Mouse (Mus musculus) intestine, postnatal 0 days (tissue): ENCODE measurements around the gene Srpk2. TPM values are rescaled to one million over a fixed set of nuclear protein-coding genes. Genes with fewer than 3 reads are reported as not detected.
A peak's percentile ranks its signal among the peaks of the same experiment; 100 is the strongest.
"Not testable (repeated sequence)": the region's sequence is repeated elsewhere in the genome, so short reads cannot be mapped to it uniquely, and the experiment has no call there.

Experiments used
- ATAC-seq: fragments of 200-750 bp; cut with Nextera tagmentation; 2 replicates; pipeline ENCODE4 v1.8.0; 2017; ENCODE audit warnings: mild to moderate bottlenecking, moderate TSS enrichment, moderate library complexity
- H3K27ac ChIP-seq: fragments of 300-500 bp; sonication (generic); 2 replicates; pipeline ENCODE4 v1.5.1; 2014; ENCODE audit warnings: mild to moderate bottlenecking, low read depth, low read length, moderate library complexity
- H3K27me3 ChIP-seq: fragments of 300-500 bp; sonication (generic); replicated peaks from 2 replicates; pipeline ENCODE4 v1.6.1; 2014; ENCODE audit warnings: low read length, mixed read lengths; ENCODE audit not compliant: control insufficient read depth, insufficient read depth
- H3K36me3 ChIP-seq: fragments of 300-500 bp; sonication (generic); 2 replicates; pipeline ENCODE4 v1.6.1; 2014; ENCODE audit warnings: mild to moderate bottlenecking, moderate library complexity; ENCODE audit not compliant: control insufficient read depth, insufficient read depth
- H3K4me1 ChIP-seq: fragments of 300-500 bp; sonication (generic); replicated peaks from 2 replicates; pipeline ENCODE4 v1.6.1; 2014; ENCODE audit warnings: antibody characterized with exemption, low read length, mixed read lengths; ENCODE audit not compliant: control insufficient read depth, insufficient read depth
- H3K4me2 ChIP-seq: fragments of 300-500 bp; sonication (generic); replicated peaks from 2 replicates; pipeline ENCODE4 v1.6.1; 2014; ENCODE audit warnings: low read depth, mild to moderate bottlenecking, moderate library complexity
- H3K4me3 ChIP-seq: fragments of 300-500 bp; sonication (generic); 2 replicates; pipeline ENCODE4 v1.5.1; 2014; ENCODE audit warnings: low read depth, low read length
- H3K9ac ChIP-seq: fragments of 300-500 bp; sonication (generic); 2 replicates; pipeline ENCODE4 v1.6.1; 2014; ENCODE audit warnings: mild to moderate bottlenecking, low read depth, low read length
- H3K9me3 ChIP-seq: fragments of 300-500 bp; sonication (generic); 2 replicates; pipeline ENCODE4 v1.6.1; 2016; ENCODE audit warnings: mixed run types; ENCODE audit not compliant: control insufficient read depth
- CTCF ChIP-seq: sonication (generic); IDR thresholded peaks from 2 replicates; pipeline ENCODE4 v1.5.1; 2016; ENCODE audit warnings: low read depth, mild to moderate bottlenecking, control low read depth, antibody characterized with exemption, moderate library complexity
- WGBS: fragments of 180-500 bp; shearing (Covaris S2); extraction: QIAGEN DNeasy Blood & Tissue Kit; methylation state at CpG from one replicate; pipeline ENCODE4 v1.1.7; 2014; 5-methylcytosine and 5-hydroxymethylcytosine counted together
- polyA plus RNA-seq: library from polyadenylated mRNA; unstranded; fragments of >200 nt; fragmentation: Nextera tagmentation; extraction: Ambion mirVana; gene quantifications from 2 replicates; pipeline ENCODE4 v1.2.1, GENCODE M21; 2015

The Srpk2 gene
- polyA plus RNA-seq, 1 experiment from 2014 or later, result 21.3 TPM

DNA sequence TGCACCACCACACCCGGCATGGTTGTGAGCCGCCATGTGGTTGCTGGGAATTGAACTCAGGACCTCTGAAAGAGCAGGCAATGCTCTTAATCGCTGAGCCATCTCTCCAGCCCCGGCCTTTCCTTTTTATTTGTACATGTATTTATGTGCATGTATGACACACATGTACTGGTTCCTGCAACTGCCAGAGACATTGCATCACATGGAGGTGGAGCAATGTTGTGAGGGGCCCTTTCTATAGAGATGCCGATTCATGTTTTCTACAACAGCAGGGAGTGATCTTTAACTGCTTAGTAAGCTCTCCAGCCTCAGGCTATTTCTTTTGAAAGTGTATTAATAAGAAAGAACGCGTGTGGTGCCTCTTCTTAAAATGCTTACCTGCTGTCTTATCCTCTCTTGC lies 200.6 kb downstream of the Srpk2 start:
- Histone ChIP-seq H3K9me3 (no peaks in the 10 kb centered on the region), H3K4me2 (no peak overlapping the region), H3K27me3 (no peaks in the 10 kb centered on the region), H3K4me1 (no peaks in the 10 kb centered on the region), H3K36me3 (peaks cover 72% of the 10 kb centered on the region), H3K4me3 (no peak overlapping the region), H3K9ac (no peak overlapping the region), H3K27ac (no peak overlapping the region)
- 85% methylated on average over 7 of the region's 7 CpGs for WGBS
- ATAC-seq, result no peak
- TF ChIP-seq CTCF, result no peak

DNA sequence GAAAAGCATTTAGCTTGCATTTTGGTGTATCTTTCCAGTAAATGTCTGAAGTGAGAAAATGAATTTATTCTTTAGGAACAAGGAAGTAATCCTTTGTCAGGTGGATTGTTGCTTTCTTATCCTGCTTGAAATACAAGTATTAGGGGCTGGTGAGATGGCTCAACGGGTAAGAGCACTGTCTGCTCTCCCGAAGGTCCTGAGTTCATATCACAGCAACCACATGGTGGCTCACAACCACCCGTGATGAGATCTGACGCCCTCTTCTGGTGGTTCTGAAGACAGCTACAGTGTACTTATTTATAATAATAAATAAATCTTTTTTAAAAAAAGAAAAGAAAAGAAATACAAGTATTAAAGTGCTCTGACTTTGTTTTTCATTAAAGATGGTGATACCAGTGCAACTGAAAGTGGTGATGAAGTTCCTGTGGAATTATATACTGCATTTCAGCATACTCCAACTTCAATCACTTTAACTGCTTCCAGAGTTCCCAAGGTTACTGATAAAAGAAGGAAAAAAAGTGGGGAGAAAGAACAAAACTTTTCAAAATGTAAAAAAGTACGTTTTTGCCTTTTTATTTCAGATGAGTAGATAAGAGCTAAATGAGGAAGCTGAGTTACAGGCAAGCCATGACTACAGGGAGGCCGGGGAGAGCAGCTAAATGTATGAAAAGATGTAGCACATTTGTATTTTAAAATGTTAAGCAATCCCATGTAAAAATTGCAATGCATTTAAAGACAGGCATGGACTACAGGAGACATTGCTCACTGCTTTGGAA lies 211.1 kb downstream of the Srpk2 start:
- 69% methylated on average over 6 of the region's 6 CpGs for WGBS
- Histone ChIP-seq H3K4me2 (no peak overlapping the region), H3K4me3 (no peak overlapping the region), H3K27me3 (no peaks in the 10 kb centered on the region), H3K9ac (no peak overlapping the region), H3K27ac (no peak overlapping the region), H3K9me3 (no peaks in the 10 kb centered on the region), H3K4me1 (no peaks in the 10 kb centered on the region), H3K36me3 (peaks cover 53% of the 10 kb centered on the region)
- no peak for ATAC-seq
- peak; percentile 57 for TF ChIP-seq CTCF

DNA sequence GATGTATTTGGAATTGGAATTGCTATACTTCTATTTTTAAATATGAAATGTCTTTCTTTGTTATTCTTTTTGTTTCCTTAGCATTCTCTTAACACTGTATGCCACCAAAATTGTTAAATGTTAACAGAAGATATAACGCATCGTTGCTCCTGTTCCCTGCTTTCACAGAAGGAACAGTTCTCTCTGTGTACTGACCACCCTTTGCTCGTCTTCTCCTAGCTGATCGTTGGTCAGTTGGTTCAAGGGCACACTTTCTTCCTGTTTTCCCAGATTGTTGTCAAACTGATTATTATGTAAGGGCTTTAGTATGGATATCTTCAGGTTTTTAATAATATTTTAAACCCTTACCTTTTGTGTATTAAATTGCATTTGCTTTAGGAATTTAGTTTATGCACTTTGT lies 217.9 kb downstream of the Srpk2 start:
- TF ChIP-seq CTCF, result no peak
- Histone ChIP-seq H3K4me2 (no peak overlapping the region), H3K4me3 (no peak overlapping the region), H3K4me1 (no peaks in the 10 kb centered on the region), H3K36me3 (peaks cover 47% of the 10 kb centered on the region), H3K9me3 (no peaks in the 10 kb centered on the region), H3K27ac (no peak overlapping the region), H3K9ac (no peak overlapping the region), H3K27me3 (no peaks in the 10 kb centered on the region)
- WGBS, result 81% methylated on average over 4 of the region's 4 CpGs
- ATAC-seq, result no peak

DNA sequence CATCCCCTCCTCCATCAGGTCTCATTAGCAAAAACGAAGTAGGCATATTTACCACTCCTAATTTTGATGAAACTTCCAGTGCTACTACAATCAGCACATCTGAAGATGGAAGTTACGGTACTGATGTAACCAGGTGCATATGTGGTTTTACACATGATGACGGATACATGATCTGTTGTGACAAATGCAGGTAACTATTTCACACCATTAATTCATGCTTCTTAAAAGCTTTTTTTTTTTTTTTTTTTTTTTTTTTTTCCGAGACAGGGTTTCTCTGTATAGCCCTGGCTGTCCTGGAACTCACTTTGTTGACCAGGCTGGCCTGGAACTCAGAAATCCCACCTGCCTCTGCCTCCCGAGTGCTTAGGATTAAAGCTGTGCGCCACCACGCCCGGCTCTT lies 219.7 kb downstream of the Srpk2 start:
- Histone ChIP-seq H3K4me1 (no peaks in the 10 kb centered on the region), H3K27me3 (no peaks in the 10 kb centered on the region), H3K27ac (no peak overlapping the region), H3K36me3 (peaks cover 35% of the 10 kb centered on the region), H3K9me3 (no peaks in the 10 kb centered on the region), H3K4me3 (no peak overlapping the region), H3K4me2 (no peak overlapping the region), H3K9ac (no peak overlapping the region)
- ATAC-seq, result no peak
- no peak for TF ChIP-seq CTCF
- WGBS, result 90% methylated on average over 8 of the region's 8 CpGs

DNA sequence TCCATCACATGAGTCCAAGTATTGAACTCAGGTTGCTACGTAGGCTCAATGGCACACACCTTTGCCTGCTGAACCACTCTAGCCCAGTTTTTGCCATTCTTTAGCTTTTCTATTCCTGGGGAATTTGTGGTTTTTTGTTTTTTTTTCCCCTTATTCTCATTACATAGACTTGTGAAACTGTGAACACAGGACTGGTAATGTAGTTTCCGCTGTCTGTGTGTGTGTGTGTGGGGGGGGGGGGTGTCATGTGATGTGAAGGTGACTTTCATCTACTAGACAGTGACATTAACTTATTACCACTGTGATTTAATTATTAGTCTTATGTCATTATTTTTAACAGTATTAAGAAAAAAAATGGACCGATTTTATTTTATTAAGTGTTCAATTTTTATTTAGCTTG lies 220.2 kb downstream of the Srpk2 start:
- no peak for ATAC-seq
- no peak for TF ChIP-seq CTCF

DNA sequence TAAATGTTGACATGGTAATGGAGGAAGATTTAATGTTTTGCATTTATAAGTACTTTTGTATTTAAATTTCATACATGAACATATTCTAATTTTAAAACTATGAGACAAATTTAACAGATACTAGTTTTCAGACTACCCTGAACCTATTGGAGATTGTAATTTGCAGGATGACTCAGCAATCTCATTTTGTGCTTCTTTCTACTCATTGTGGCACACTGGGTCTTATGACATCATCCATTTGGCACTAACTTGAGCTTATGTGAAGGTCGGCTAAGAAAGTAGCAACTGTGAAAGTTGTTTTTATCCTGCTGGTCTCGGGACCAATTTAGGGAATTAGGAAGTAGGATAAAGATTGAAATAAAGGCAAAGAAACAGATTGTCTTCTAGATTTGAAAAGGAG lies 222.7 kb downstream of the Srpk2 start:
- no peaks in the 10 kb centered on the region for H3K9me3 ChIP-seq
- WGBS, result 38% methylated on average over 2 of the region's 2 CpGs
- ATAC-seq, result no peak
- no peak overlapping the region for H3K9ac ChIP-seq
- H3K4me1 ChIP-seq, result no peaks in the 10 kb centered on the region
- no peak overlapping the region for H3K4me2 ChIP-seq
- no peak overlapping the region for H3K27ac ChIP-seq
- H3K36me3 ChIP-seq, result peaks cover 28% of the 10 kb centered on the region
- H3K4me3 ChIP-seq, result no peak overlapping the region
- TF ChIP-seq CTCF, result no peak
- no peaks in the 10 kb centered on the region for H3K27me3 ChIP-seq

More for the DNA sequence above, 220.2 kb downstream of the Srpk2 start:
- WGBS, result 89% methylated on average over 3 of the region's 3 CpGs
- Histone ChIP-seq H3K9me3 (no peaks in the 10 kb centered on the region), H3K4me2 (no peak overlapping the region), H3K27me3 (no peaks in the 10 kb centered on the region), H3K4me3 (no peak overlapping the region), H3K27ac (no peak overlapping the region), H3K9ac (no peak overlapping the region), H3K36me3 (peaks cover 38% of the 10 kb centered on the region), H3K4me1 (no peaks in the 10 kb centered on the region)

DNA sequence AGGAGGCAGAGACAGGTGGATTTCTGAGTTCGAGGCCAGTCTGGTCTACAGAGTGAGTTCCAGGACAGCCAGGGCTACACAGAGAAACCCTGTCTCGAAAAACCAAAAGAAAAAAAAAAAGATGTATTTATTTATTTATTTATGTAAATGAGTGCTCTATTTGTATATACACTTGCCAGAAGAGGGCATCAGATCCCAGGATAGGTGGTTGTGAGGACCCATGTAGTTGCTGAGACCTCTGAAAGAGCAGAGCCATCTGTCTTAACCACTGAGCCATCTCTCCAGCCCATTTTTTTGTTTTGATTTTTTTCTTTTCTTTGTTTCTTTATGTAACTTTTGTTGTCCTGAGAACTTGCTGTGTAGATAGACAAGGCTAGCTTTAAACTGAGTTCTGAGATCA lies 230.9 kb downstream of the Srpk2 start:
- peaks cover 18% of the 10 kb centered on the region for H3K36me3 ChIP-seq
- 86% methylated on average over 2 of the region's 2 CpGs for WGBS
- H3K4me3 ChIP-seq, ATAC-seq, H3K9me3 ChIP-seq, H3K4me1 ChIP-seq, H3K4me2 ChIP-seq, H3K27me3 ChIP-seq, H3K27ac ChIP-seq, H3K9ac ChIP-seq: not testable (repeated sequence)

Other genes with a start within 250 kb of the Srpk2 start
- gene Pus7, start 99.1 kb upstream of the Srpk2 start, polyA plus RNA-seq, result 5.8 and 6.1 TPM in 2 replicates
- 12.4 and 14.7 TPM in 2 replicates for gene Rint1, start 103.1 kb upstream of the Srpk2 start, polyA plus RNA-seq
- gene Tomm7, start 159.5 kb upstream of the Srpk2 start, polyA plus RNA-seq, result 111 and 118 TPM in 2 replicates